8 mouse cellular contexts compared by ENCODE assay signal in genomic region chr5:118327961-118328712, GRCm38 (mm10).
DNase-seq lines count a peak whose midpoint lies in the region; ATAC-seq lines count a peak whose summit lies in the region.

No protein-coding gene starts in this region.

- DNase-seq in embryo, embryonic 10.5 days (ENCODE audit: low spot score): peak; percentile 75
- no peak for DNase-seq in embryo, embryonic 9.5 days (ENCODE audit: extremely low spot score)
- DNase-seq in skeletal muscle tissue, adult 2 months (ENCODE audit: low read depth, low spot score): peak; percentile 29
- DNase-seq in right cerebral cortex, adult 18-20 months: no peak
- DNase-seq in thymus, postnatal 14 days: no peak

- H3K36me3 ChIP-seq in embryonic facial prominence, embryonic 15.5 days: no peaks in the 10 kb centered on the region
- H3K36me3 ChIP-seq in hindbrain, embryonic 16.5 days (ENCODE audit: control insufficient read depth, insufficient read depth, low read length): no peaks in the 10 kb centered on the region
- no peaks in the 10 kb centered on the region for H3K36me3 ChIP-seq in liver, embryonic 15.5 days (replicated peaks)

- H3K27ac ChIP-seq in embryonic facial prominence, embryonic 15.5 days (replicated peaks): peak overlapping the region; percentile 65
- H3K27ac ChIP-seq in hindbrain, embryonic 16.5 days (ENCODE audit: low read depth, low read length): no peak overlapping the region
- no peak overlapping the region for H3K27ac ChIP-seq in liver, embryonic 15.5 days (replicated peaks)

- no peaks in the 10 kb centered on the region for H3K27me3 ChIP-seq in embryonic facial prominence, embryonic 15.5 days
- 0 out of 2 replicates have a peak, but pooled peaks cover 2% of the 10 kb centered on the region for H3K27me3 ChIP-seq in hindbrain, embryonic 16.5 days (replicated peaks; ENCODE audit: control insufficient read depth, insufficient read depth, low read length)
- peaks cover 85% of the 10 kb centered on the region for H3K27me3 ChIP-seq in liver, embryonic 15.5 days

- H3K4me2 ChIP-seq in embryonic facial prominence, embryonic 15.5 days (replicated peaks): peak overlapping the region; percentile 55
- H3K4me2 ChIP-seq in hindbrain, embryonic 16.5 days (ENCODE audit: low read length): peak overlapping the region; percentile 61
- H3K4me2 ChIP-seq in liver, embryonic 15.5 days: peak overlapping the region; percentile 38

- no peak for ATAC-seq in embryonic facial prominence, embryonic 15.5 days (ENCODE audit: insufficient number of reproducible peaks, low FRiP score, low TSS enrichment, low read depth)
- no peak for ATAC-seq in hindbrain, embryonic 16.5 days
- ATAC-seq in liver, embryonic 15.5 days (ENCODE audit: insufficient read depth): no peak

- H3K4me3 ChIP-seq in embryonic facial prominence, embryonic 15.5 days (replicated peaks): peak overlapping the region; percentile 27
- H3K4me3 ChIP-seq in hindbrain, embryonic 16.5 days (ENCODE audit: low read length): peak overlapping the region; percentile 33
- peak overlapping the region; percentile 12 for H3K4me3 ChIP-seq in liver, embryonic 15.5 days (replicated peaks)

- WGBS in embryonic facial prominence, embryonic 15.5 days: 2% methylated on average over 28 of the region's 28 CpGs
- WGBS in hindbrain, embryonic 16.5 days: 2% methylated on average over 28 of the region's 28 CpGs
- 11% methylated on average over 28 of the region's 28 CpGs for WGBS in liver, embryonic 15.5 days (ENCODE audit: insufficient replicate concordance)

- no peak overlapping the region for H3K9ac ChIP-seq in embryonic facial prominence, embryonic 15.5 days
- H3K9ac ChIP-seq in hindbrain, embryonic 16.5 days (ENCODE audit: low read depth, low read length): no peak overlapping the region; the same call in 1 of the 2 replicates
- no peak overlapping the region for H3K9ac ChIP-seq in liver, embryonic 15.5 days

- H3K9me3 ChIP-seq in embryonic facial prominence, embryonic 15.5 days (replicated peaks): no peaks in the 10 kb centered on the region
- H3K9me3 ChIP-seq in hindbrain, embryonic 16.5 days (ENCODE audit: control insufficient read depth, low read length): no peaks in the 10 kb centered on the region
- H3K9me3 ChIP-seq in liver, embryonic 15.5 days (replicated peaks): no peaks in the 10 kb centered on the region

- H3K4me1 ChIP-seq in embryonic facial prominence, embryonic 15.5 days: peaks cover 32% of the 10 kb centered on the region
- H3K4me1 ChIP-seq in hindbrain, embryonic 16.5 days (ENCODE audit: control insufficient read depth, insufficient read depth, low read depth, low read length): peaks cover 28% of the 10 kb centered on the region
- H3K4me1 ChIP-seq in liver, embryonic 15.5 days (replicated peaks): peaks cover 5% of the 10 kb centered on the region; the same call in 1 of the 2 replicates

Comparison
In these comparisons a context has a peak if more than half of its experiments do, and no peak if none do; other contexts are left out.
1. DNase-seq: peak in embryo, embryonic 10.5 days (single experiment) and skeletal muscle tissue, adult 2 months (single experiment); none in embryo, embryonic 9.5 days (single experiment), right cerebral cortex, adult 18-20 months (single experiment) and thymus, postnatal 14 days (single experiment).
2. Peak in every context shown above with its lines, with median percentiles within 50 percentile points of each other: H3K4me2 ChIP-seq and H3K4me3 ChIP-seq.